ENCODE assay signal across 20 mouse cellular contexts in the genomic region with DNA sequence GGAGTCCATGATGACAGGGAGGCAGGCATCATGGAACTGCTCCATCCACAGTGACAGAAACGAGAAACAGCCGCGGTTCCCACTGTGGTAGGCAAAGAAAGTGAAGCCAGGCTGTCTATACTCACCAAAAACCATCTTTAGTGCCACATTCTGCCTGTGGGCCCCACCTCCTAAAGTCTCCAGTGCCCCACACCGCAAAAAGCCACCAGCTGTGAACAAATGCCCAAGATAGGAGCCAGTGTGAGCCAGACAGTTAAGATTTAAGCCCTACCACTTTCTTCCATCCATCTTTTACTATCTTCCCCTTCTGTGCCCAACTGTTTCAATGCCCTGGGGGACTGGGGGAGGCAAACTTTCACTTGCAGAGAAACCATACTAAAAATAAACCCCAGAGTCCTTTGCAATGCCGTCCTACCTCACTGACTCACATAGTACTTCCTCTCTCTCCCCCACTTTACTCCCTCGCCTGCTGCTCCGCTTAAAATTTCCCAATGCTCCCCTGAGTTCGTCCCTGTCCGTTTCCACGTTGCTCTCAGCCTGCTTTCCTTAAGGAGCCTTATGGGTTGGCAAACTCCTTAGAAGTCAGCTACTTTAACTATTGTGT.
DNase-seq lines count a peak whose midpoint lies in the region; ATAC-seq and TF ChIP-seq lines count a peak whose summit lies in the region.
"Had no signal": no experiment of that assay in that cellular context is flagged by ENCODE, and none has a peak within 500 bp of the region (broad histone marks: within the 10 kb centered on the region; RNA-seq: fewer than 3 reads in every experiment).

No protein-coding gene starts in this region.

- H3K36me3 ChIP-seq in CH12.LX (replicated peaks in 1 of 2; ENCODE audit: control insufficient read depth in 1 of 2, insufficient read depth in 1 of 2, low read length in 1 of 2): no peaks in the 10 kb centered on the region
- H3K36me3 ChIP-seq in liver, embryonic 12.5 days: no peaks in the 10 kb centered on the region
- H3K36me3 ChIP-seq in forebrain, embryonic 16.5 days (ENCODE audit: control insufficient read depth, insufficient read depth): no peaks in the 10 kb centered on the region
- H3K36me3 ChIP-seq: embryonic facial prominence, embryonic 12.5 days; limb, embryonic 12.5 days; midbrain, embryonic 15.5 days; stomach, embryonic 15.5 days had no signal

- peak overlapping the region; percentile 50; the same call in 1 of the 2 replicates for H3K4me2 ChIP-seq in CH12.LX (ENCODE audit: insufficient read depth, low read depth, poor library complexity, severe bottlenecking)
- no peak overlapping the region for H3K4me2 ChIP-seq in liver, embryonic 12.5 days
- no peak overlapping the region for H3K4me2 ChIP-seq in forebrain, embryonic 16.5 days (ENCODE audit: low read length)
- H3K4me2 ChIP-seq: embryonic facial prominence, embryonic 12.5 days; hindbrain, embryonic 14.5 days; limb, embryonic 12.5 days; midbrain, embryonic 15.5 days; stomach, embryonic 15.5 days had no signal

- dilution Hi-C loops in CH12.LX (cut with MboI; ENCODE audit: extremely low pct_ligation_motif_present, extremely low pct_unique_long_range_greater_than_20kb, low sequenced_read_pairs): no loop called here

- no peak; the same call in 1 of the 2 replicates for TF ChIP-seq RAD21 in CH12.LX (IDR thresholded peaks at IDR 0.05; ENCODE audit: low read depth, low read length)

- no peak for TF ChIP-seq POLR2A in CH12.LX (IDR thresholded peaks at IDR 0.05; ENCODE audit: low read depth, low read length)
- TF ChIP-seq POLR2A in bone marrow macrophage, adult 2 months (IDR thresholded peaks at IDR 0.05; ENCODE audit: borderline replicate concordance, low read depth, low read length): no peak

- no peak for TF ChIP-seq CTCF in layer of hippocampus, adult 2 months (conservative IDR thresholded peaks at IDR 0.05)
- TF ChIP-seq CTCF in CH12.LX (conservative IDR thresholded peaks at IDR 0.05 in 1 of 2, IDR thresholded peaks at IDR 0.05 in 1 of 2; ENCODE audit: low read depth in 2 of 2, low read length in 2 of 2): no peak
- TF ChIP-seq CTCF in bone marrow macrophage, adult 2 months (IDR thresholded peaks at IDR 0.05; ENCODE audit: low read depth, low read length): no peak

- no peak overlapping the region for H3K4me3 ChIP-seq in layer of hippocampus, adult 2 months
- no peak overlapping the region for H3K4me3 ChIP-seq in CH12.LX (replicated peaks in 1 of 3; ENCODE audit: low read depth in 2 of 3, low read length in 2 of 3, poor library complexity in 1 of 3)
- H3K4me3 ChIP-seq in bone marrow macrophage, adult 2 months (ENCODE audit: insufficient read depth, low read length): peak overlapping the region; percentile 21; the same call in 1 of the 2 replicates
- H3K4me3 ChIP-seq in liver, embryonic 12.5 days: no peak overlapping the region
- no peak overlapping the region for H3K4me3 ChIP-seq in forebrain, embryonic 16.5 days (replicated peaks; ENCODE audit: low read length)
- H3K4me3 ChIP-seq: embryonic facial prominence, embryonic 12.5 days; limb, embryonic 12.5 days; midbrain, embryonic 15.5 days; stomach, embryonic 15.5 days had no signal

- no peaks in the 10 kb centered on the region for H3K9me3 ChIP-seq in CH12.LX (replicated peaks; ENCODE audit: low read length)
- H3K9me3 ChIP-seq in liver, embryonic 12.5 days (replicated peaks): no peaks in the 10 kb centered on the region
- no peaks in the 10 kb centered on the region for H3K9me3 ChIP-seq in forebrain, embryonic 16.5 days (ENCODE audit: control insufficient read depth, low read length)
- H3K9me3 ChIP-seq: embryonic facial prominence, embryonic 12.5 days; limb, embryonic 12.5 days; midbrain, embryonic 15.5 days; stomach, embryonic 15.5 days had no signal

- H3K79me2 ChIP-seq in CH12.LX (replicated peaks; ENCODE audit: control insufficient read depth, extremely low read depth, insufficient read depth, poor library complexity, severe bottlenecking): no peaks in the 10 kb centered on the region

- peak; percentile 65 for ATAC-seq in megakaryocyte-erythroid progenitor cell, adult 5-6 weeks (replicated peaks; ENCODE audit: low FRiP score, low TSS enrichment, poor library complexity, severe bottlenecking)
- no peak for ATAC-seq in liver, embryonic 12.5 days
- ATAC-seq in forebrain, embryonic 16.5 days: no peak
- ATAC-seq: intestine, embryonic 16.5 days; midbrain, embryonic 15.5 days; Patski had no signal

- H3K27ac ChIP-seq in layer of hippocampus, adult 2 months: peak overlapping the region; percentile 54; the same call in 1 of the 2 replicates
- H3K27ac ChIP-seq in CH12.LX (ENCODE audit: insufficient read depth, low read depth): no peak overlapping the region
- H3K27ac ChIP-seq in bone marrow macrophage, adult 2 months (ENCODE audit: insufficient read depth, low read depth, low read length): no peak overlapping the region
- no peak overlapping the region for H3K27ac ChIP-seq in liver, embryonic 12.5 days
- H3K27ac ChIP-seq in forebrain, embryonic 16.5 days (ENCODE audit: low read length): no peak overlapping the region
- H3K27ac ChIP-seq: embryonic facial prominence, embryonic 12.5 days; hindbrain, embryonic 14.5 days; kidney, postnatal 0 days; limb, embryonic 12.5 days; midbrain, embryonic 15.5 days; stomach, embryonic 15.5 days had no signal

- 44% methylated on average over 10 of the region's 10 CpGs for WGBS in liver, embryonic 12.5 days (ENCODE audit: insufficient replicate concordance)
- 77% methylated on average over 10 of the region's 10 CpGs for WGBS in forebrain, embryonic 16.5 days

- peaks cover 4 to 22% of the 10 kb centered on the region in 2 experiments; a peak in 3 of 4 replicates for H3K4me1 ChIP-seq in CH12.LX (ENCODE audit: control insufficient read depth in 1 of 2, insufficient read depth in 2 of 2)
- H3K4me1 ChIP-seq in bone marrow macrophage, adult 2 months (ENCODE audit: control insufficient read depth, insufficient read depth, low read length): peaks cover 5% of the 10 kb centered on the region
- no peaks in the 10 kb centered on the region for H3K4me1 ChIP-seq in liver, embryonic 12.5 days
- H3K4me1 ChIP-seq in forebrain, embryonic 16.5 days (replicated peaks; ENCODE audit: control insufficient read depth, insufficient read depth, low read length): peaks cover 9% of the 10 kb centered on the region; the same call in 1 of the 2 replicates
- H3K4me1 ChIP-seq: embryonic facial prominence, embryonic 12.5 days; limb, embryonic 12.5 days; stomach, embryonic 15.5 days had no signal

- no peaks in the 10 kb centered on the region for H3K27me3 ChIP-seq in CH12.LX (replicated peaks)
- no peaks in the 10 kb centered on the region for H3K27me3 ChIP-seq in liver, embryonic 12.5 days (replicated peaks)
- H3K27me3 ChIP-seq in forebrain, embryonic 16.5 days (replicated peaks; ENCODE audit: control insufficient read depth, insufficient read depth, low read length): no peaks in the 10 kb centered on the region
- H3K27me3 ChIP-seq: embryonic facial prominence, embryonic 12.5 days; limb, embryonic 12.5 days; midbrain, embryonic 15.5 days; Patski; stomach, embryonic 15.5 days had no signal

- no peak overlapping the region for H3K9ac ChIP-seq in CH12.LX (ENCODE audit: insufficient read depth, low read depth)
- no peak overlapping the region for H3K9ac ChIP-seq in liver, embryonic 12.5 days
- no peak overlapping the region for H3K9ac ChIP-seq in forebrain, embryonic 16.5 days (replicated peaks; ENCODE audit: low read depth, low read length)
- H3K9ac ChIP-seq: embryonic facial prominence, embryonic 12.5 days; hindbrain, embryonic 14.5 days; limb, embryonic 12.5 days; midbrain, embryonic 15.5 days; stomach, embryonic 15.5 days had no signal

- DNase-seq in layer of hippocampus, adult 2 months (ENCODE audit: low spot score in 2 of 2): no peak
- DNase-seq in layer of hippocampus, adult 18-20 months (ENCODE audit: low spot score in 2 of 2): no peak
- peak; percentile 74 for DNase-seq in CH12.LX (ENCODE audit: extremely low read depth)
- DNase-seq in layer of hippocampus, adult 9-10 months (ENCODE audit: low spot score): no peak
- DNase-seq: cerebellum, adult 18-20 months; heart, adult 18-20 months; layer of hippocampus, postnatal 36 days; lung, postnatal 4 days had no signal

- TF ChIP-seq EP300 in CH12.LX (IDR thresholded peaks at IDR 0.05; ENCODE audit: low read length): peak; percentile 66

- in situ Hi-C loops in CH12.LX (cut with MboI; ENCODE audit: low pct_ligation_motif_present, low pct_unique_long_range_greater_than_20kb, low sequenced_read_pairs): no loop called here

TF ChIP-seq in CH12.LX, 34 proteins besides CTCF, POLR2A, EP300 and RAD21:
- TF ChIP-seq SMC3 (IDR thresholded peaks at IDR 0.05; ENCODE audit: low read depth, low read length) (no peak), BHLHE40 (IDR thresholded peaks at IDR 0.05; ENCODE audit: low read depth, low read length) (peak; percentile 50), GABPA (IDR thresholded peaks at IDR 0.05; ENCODE audit: insufficient replicate concordance, low read depth, low read length) (no peak), ZC3H11A (IDR thresholded peaks at IDR 0.05; ENCODE audit: low read depth, low read length) (no peak), MEF2A (IDR thresholded peaks at IDR 0.05; ENCODE audit: borderline replicate concordance, low read depth, low read length) (peak; percentile 85), NELFE (IDR thresholded peaks at IDR 0.05; ENCODE audit: low read depth, low read length) (no peak), USF2 (conservative IDR thresholded peaks at IDR 0.05; ENCODE audit: low read depth, low read length) (no peak), USF1 (IDR thresholded peaks at IDR 0.05; ENCODE audit: low read depth, low read length) (no peak), PAX5 (IDR thresholded peaks at IDR 0.05; ENCODE audit: low read length) (no peak), KAT2A (IDR thresholded peaks at IDR 0.05; ENCODE audit: insufficient replicate concordance, low read length) (no peak), ZNF384 (IDR thresholded peaks at IDR 0.05; ENCODE audit: low read depth, low read length) (0 out of 2 replicates have a peak, but pooled peaks have one; percentile 5), JUN (IDR thresholded peaks at IDR 0.05; ENCODE audit: insufficient read depth, low read depth, low read length) (no peak), IRF4 (IDR thresholded peaks at IDR 0.05; ENCODE audit: low read depth, low read length) (0 out of 2 replicates have a peak, but pooled peaks have one; percentile 24), ETS1 (conservative IDR thresholded peaks at IDR 0.05; ENCODE audit: low read depth, low read length) (peak; percentile 58), SIN3A (IDR thresholded peaks at IDR 0.05; ENCODE audit: low read length) (no peak; the same call in 1 of the 2 replicates), ELF1 (IDR thresholded peaks at IDR 0.05; ENCODE audit: low read depth, low read length) (no peak), JUND (conservative IDR thresholded peaks at IDR 0.05; ENCODE audit: low read depth, low read length) (no peak), MAFK (IDR thresholded peaks at IDR 0.05; ENCODE audit: insufficient replicate concordance, low read length) (0 out of 2 replicates have a peak, but pooled peaks have one; percentile 35), CHD1 (IDR thresholded peaks at IDR 0.05; ENCODE audit: low read depth, low read length) (no peak), MAZ (IDR thresholded peaks at IDR 0.05; ENCODE audit: low read depth, low read length) (no peak)
